Mouse (Mus musculus) limb, embryonic 11.5 days (tissue): ENCODE results near the gene Lsm14a. TPM values are rescaled to one million over a fixed set of nuclear protein-coding genes. Genes with fewer than 3 reads are reported as not detected.

Experiments
- ATAC-seq: fragments of 200-750 bp; cut with Nextera tagmentation; 2 replicates; pipeline ENCODE4 v1.8.0; 2017; ENCODE audit warnings: low read depth; ENCODE audit not compliant: insufficient number of reproducible peaks, low FRiP score, low TSS enrichment
- DNase-seq: peaks from one replicate; pipeline ENCODE4 v3.0.0-alpha.2; 2015; ENCODE audit warnings: low spot score
- H3K27ac ChIP-seq: fragments of 300-500 bp; sonication (generic); replicated peaks from 2 replicates; pipeline ENCODE4 v1.5.1; 2014; ENCODE audit warnings: low read depth, mild to moderate bottlenecking, low read length
- H3K27me3 ChIP-seq: fragments of 300-500 bp; sonication (generic); 2 replicates; pipeline ENCODE4 v1.6.1; 2014; ENCODE audit warnings: mild to moderate bottlenecking, low read length, mixed read lengths; ENCODE audit not compliant: control insufficient read depth, insufficient read depth
- H3K36me3 ChIP-seq: fragments of 300-500 bp; sonication (generic); 2 replicates; pipeline ENCODE4 v1.6.1; 2014; ENCODE audit warnings: mild to moderate bottlenecking, low read length, moderate library complexity, mixed read lengths; ENCODE audit not compliant: control insufficient read depth, insufficient read depth
- H3K4me1 ChIP-seq: fragments of 300-500 bp; sonication (generic); 2 replicates; pipeline ENCODE4 v1.6.1; 2014; ENCODE audit warnings: low read length, mixed read lengths; ENCODE audit not compliant: control insufficient read depth, insufficient read depth
- H3K4me2 ChIP-seq: fragments of 300-500 bp; sonication (generic); 2 replicates; pipeline ENCODE4 v1.6.1; 2014; ENCODE audit warnings: low read depth, mild to moderate bottlenecking, moderate library complexity; ENCODE audit not compliant: severe bottlenecking
- H3K4me3 ChIP-seq: fragments of 300-500 bp; sonication (generic); 2 replicates; pipeline ENCODE4 v1.5.1; 2014; ENCODE audit warnings: low read depth, low read length
- H3K9ac ChIP-seq: fragments of 300-500 bp; sonication (generic); 2 replicates; pipeline ENCODE4 v1.6.1; 2014; ENCODE audit warnings: mild to moderate bottlenecking, low read length
- H3K9me3 ChIP-seq: fragments of 300-500 bp; sonication (generic); 2 replicates; pipeline ENCODE4 v1.6.1; 2016; ENCODE audit warnings: low read length; ENCODE audit not compliant: control insufficient read depth
- WGBS: fragments of 180-500 bp; shearing (Covaris S2); extraction: QIAGEN DNeasy Blood & Tissue Kit; methylation state at CpG from one replicate; pipeline ENCODE4 v1.1.7; 2014; 5-methylcytosine and 5-hydroxymethylcytosine counted together
- polyA plus RNA-seq: library from polyadenylated mRNA; unstranded; fragments of >200 nt; fragmentation: Nextera tagmentation; extraction: Ambion mirVana; gene quantifications from 2 replicates; pipeline ENCODE4 v1.2.1, GENCODE M21; 2014

Gene Lsm14a
- polyA plus RNA-seq, 1 experiment from 2014 or later = 70.5 TPM

- no peaks in the 10 kb centered on the region for H3K27me3 ChIP-seq
- WGBS = under 1% methylated on average over 64 of the region's 64 CpGs
- peaks cover 9% of the 10 kb centered on the region; the same call in 1 of the 2 replicates for H3K4me1 ChIP-seq
- H3K36me3 ChIP-seq = no peaks in the 10 kb centered on the region
- DNase-seq (peak; percentile 69), ATAC-seq (peak; percentile 22; the same call in 1 of the 2 replicates)
- H3K4me2 ChIP-seq = peak overlapping the region; percentile 83
- H3K27ac ChIP-seq = peak overlapping the region; percentile 98
- no peaks in the 10 kb centered on the region for H3K9me3 ChIP-seq
- peak overlapping the region; percentile 99 for H3K9ac ChIP-seq
- H3K4me3 ChIP-seq = peak overlapping the region; percentile 85
These were observed 4.5 kb downstream of the Lsm14a start for GRCm38 (mm10) chr7:34388445-34389276.

GRCm38 (mm10) chr7:34387784-34388444, 5.2 kb downstream of the Lsm14a start:
- 5% methylated on average over 5 of the region's 5 CpGs for WGBS

DNA sequence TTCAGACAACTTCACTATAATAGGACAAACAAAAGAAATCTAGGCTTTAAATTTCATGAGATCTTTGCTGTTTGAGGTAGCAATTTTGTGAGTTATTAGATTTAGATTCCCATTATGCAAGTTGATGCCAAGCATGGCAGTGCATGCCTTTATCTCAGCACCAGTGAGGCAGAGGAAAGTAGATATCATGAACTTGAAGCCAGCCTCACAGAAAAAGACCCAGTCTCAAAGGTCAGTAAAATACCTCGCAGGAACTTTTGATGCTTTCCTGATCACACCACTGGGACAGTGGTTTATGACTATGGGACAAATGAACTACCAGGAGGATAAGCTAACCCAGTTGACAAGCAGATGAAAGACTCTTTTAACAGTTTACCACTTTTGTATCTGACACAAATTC, 10.3 kb downstream of the Lsm14a start:
- Histone ChIP-seq H3K27ac (no peak overlapping the region), H3K9me3 (no peaks in the 10 kb centered on the region), H3K4me1 (peaks cover 7% of the 10 kb centered on the region; the same call in 1 of the 2 replicates), H3K9ac (no peak overlapping the region), H3K27me3 (no peaks in the 10 kb centered on the region), H3K4me2 (no peak overlapping the region), H3K36me3 (no peaks in the 10 kb centered on the region), H3K4me3 (no peak overlapping the region)
- DNase-seq = no peak
- ATAC-seq = no peak
- 73% methylated on average over 1 of the region's 1 CpGs for whole genome bisulfite sequencing

More at GRCm38 (mm10) chr7:34387784-34388444, 5.2 kb downstream of the Lsm14a start:
- H3K27ac ChIP-seq = no peak overlapping the region
- ATAC-seq (no peak), DNase-seq (peak; percentile 27)
- H3K27me3 ChIP-seq = no peaks in the 10 kb centered on the region
- peaks cover 9% of the 10 kb centered on the region; the same call in 1 of the 2 replicates for H3K4me1 ChIP-seq
- peak overlapping the region; percentile 85 for H3K4me3 ChIP-seq
- H3K4me2 ChIP-seq = peak overlapping the region; percentile 83
- H3K9me3 ChIP-seq = no peaks in the 10 kb centered on the region
- peak overlapping the region; percentile 99; the same call in 1 of the 2 replicates for H3K9ac ChIP-seq
- no peaks in the 10 kb centered on the region for H3K36me3 ChIP-seq

DNA sequence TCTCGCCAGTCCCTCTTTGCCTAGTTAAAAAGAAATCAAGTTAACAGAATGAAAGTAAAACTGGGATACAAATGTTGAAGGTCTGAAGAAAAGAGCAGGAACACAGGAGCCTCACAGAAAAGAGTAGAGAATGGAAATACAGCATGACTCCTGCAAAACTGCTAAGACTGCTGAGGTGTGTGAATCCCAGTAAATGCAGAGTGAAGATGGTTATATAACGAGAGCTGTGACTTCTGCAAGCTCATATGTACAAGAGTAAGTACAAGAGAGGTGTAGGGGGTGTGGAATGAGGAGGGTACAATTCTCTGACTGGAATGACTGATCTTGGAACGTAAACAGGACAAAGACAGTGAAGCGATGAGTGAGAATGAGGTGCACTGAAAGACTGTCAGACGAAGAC, 11.4 kb downstream of the Lsm14a start:
- no peak for DNase-seq
- ATAC-seq = no peak
- Histone ChIP-seq H3K27me3 (no peaks in the 10 kb centered on the region), H3K9me3 (no peaks in the 10 kb centered on the region), H3K4me1 (0 out of 2 replicates have a peak, but pooled peaks cover 2% of the 10 kb centered on the region), H3K4me3 (no peak overlapping the region), H3K36me3 (no peaks in the 10 kb centered on the region), H3K9ac (no peak overlapping the region), H3K4me2 (no peak overlapping the region), H3K27ac (no peak overlapping the region)
- 85% methylated on average over 5 of the region's 5 CpGs for WGBS

- no peaks in the 10 kb centered on the region for H3K27me3 ChIP-seq
- no peak overlapping the region for H3K27ac ChIP-seq
- no peak overlapping the region for H3K4me2 ChIP-seq
- H3K36me3 ChIP-seq = no peaks in the 10 kb centered on the region
- no peaks in the 10 kb centered on the region for H3K9me3 ChIP-seq
- WGBS = 90% methylated on average over 3 of the region's 3 CpGs
- H3K9ac ChIP-seq = no peak overlapping the region
- H3K4me1 ChIP-seq = no peaks in the 10 kb centered on the region
- no peak overlapping the region for H3K4me3 ChIP-seq
- no peak for DNase-seq
- no peak for ATAC-seq
These were observed 12.8 kb downstream of the Lsm14a start for GRCm38 (mm10) chr7:34380311-34380710.

GRCm38 (mm10) chr7:34373906-34374305, 19.2 kb downstream of the Lsm14a start:
- Histone ChIP-seq H3K9me3 (no peaks in the 10 kb centered on the region), H3K9ac (no peak overlapping the region), H3K27me3 (no peaks in the 10 kb centered on the region), H3K4me3 (no peak overlapping the region), H3K27ac (no peak overlapping the region), H3K4me1 (0 out of 2 replicates have a peak, but pooled peaks cover 3% of the 10 kb centered on the region), H3K4me2 (no peak overlapping the region), H3K36me3 (peaks cover 16% of the 10 kb centered on the region; the same call in 1 of the 2 replicates)
- DNase-seq (peak; percentile 26), ATAC-seq (no peak)
- 17% methylated on average over 1 of the region's 1 CpGs for WGBS

DNA sequence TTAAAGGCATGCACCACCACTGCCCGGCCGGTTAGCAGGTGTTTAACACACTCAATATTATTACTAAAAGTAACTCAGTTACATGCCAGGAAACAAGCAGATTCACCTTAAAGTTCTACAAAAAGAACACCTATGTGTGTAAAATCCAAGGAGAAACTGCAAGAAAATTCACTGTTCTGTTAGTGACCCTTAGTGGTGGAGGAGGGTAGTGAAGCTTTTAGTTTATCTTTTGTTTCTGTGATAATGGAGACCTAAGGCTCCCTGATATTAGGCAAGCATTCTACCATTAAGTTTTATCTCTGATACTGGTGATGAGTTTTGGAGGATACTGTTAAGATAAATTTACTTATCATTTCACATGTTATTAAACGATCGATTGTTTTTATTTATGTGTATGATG, 37.5 kb downstream of the Lsm14a start:
- ATAC-seq (no peak), DNase-seq (no peak)
- Histone ChIP-seq H3K27me3 (no peaks in the 10 kb centered on the region), H3K4me1 (no peaks in the 10 kb centered on the region), H3K27ac (no peak overlapping the region), H3K4me3 (no peak overlapping the region), H3K36me3 (peaks cover 12% of the 10 kb centered on the region), H3K9me3 (no peaks in the 10 kb centered on the region), H3K9ac (no peak overlapping the region), H3K4me2 (no peak overlapping the region)
- 97% methylated on average over 4 of the region's 4 CpGs for WGBS

DNA sequence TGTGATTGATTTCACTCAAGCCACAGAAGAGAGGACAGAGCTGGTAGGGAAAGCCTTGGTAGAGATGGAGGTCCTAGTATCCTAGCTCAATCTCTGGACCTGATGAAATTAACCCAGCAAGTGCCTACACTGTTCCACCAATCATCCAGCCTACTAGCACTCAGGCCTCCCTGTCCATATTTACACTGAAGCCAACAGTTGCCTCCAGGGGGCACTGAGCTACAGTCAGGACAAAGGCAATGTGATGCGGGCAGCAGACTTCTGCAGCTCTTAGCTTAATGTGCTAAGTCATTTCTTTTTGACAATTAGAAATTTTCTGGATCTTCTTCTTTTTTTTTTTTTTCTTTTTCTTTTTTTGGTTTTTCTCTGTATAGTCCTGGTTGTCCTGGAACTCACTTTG, 41.1 kb downstream of the Lsm14a start:
- no peak overlapping the region for H3K27ac ChIP-seq
- DNase-seq = no peak
- H3K4me1 ChIP-seq = no peaks in the 10 kb centered on the region
- peaks cover 25% of the 10 kb centered on the region; the same call in 1 of the 2 replicates for H3K36me3 ChIP-seq
- no peak for ATAC-seq
- WGBS = 90% methylated on average over 1 of the region's 1 CpGs
- H3K27me3 ChIP-seq = no peaks in the 10 kb centered on the region
- no peak overlapping the region for H3K9ac ChIP-seq
- no peak overlapping the region for H3K4me2 ChIP-seq
- H3K9me3 ChIP-seq = no peaks in the 10 kb centered on the region
- no peak overlapping the region for H3K4me3 ChIP-seq
